Mouse (Mus musculus) cerebellum, adult 2 months (tissue): ENCODE measurements at regions not wholly inside any gene's neighbourhood (a gene's known extent, or its start where the extent isn't known, plus 50 kb on each side); places are given as distances from the start of the nearest gene placed in this dataset.

Source experiments
- DNase-seq, 2 experiments: peaks; one replicate each; pipeline ENCODE4 v3.0.0; 2021
- H3K27ac ChIP-seq: fragments of 200-500 bp; 2 replicates; pipeline ENCODE4 v1.5.1; 2012; ENCODE audit warnings: low read length, control low read depth, inconsistent platforms; ENCODE audit not compliant: insufficient read depth
- H3K27me3 ChIP-seq: fragments of 200-500 bp; 2 replicates; pipeline ENCODE4 v1.6.1; 2012; ENCODE audit warnings: inconsistent platforms, mild to moderate bottlenecking, low read length, moderate library complexity; ENCODE audit not compliant: control insufficient read depth, insufficient read depth
- H3K4me1 ChIP-seq: fragments of 200-500 bp; 2 replicates; pipeline ENCODE4 v1.6.1; 2011; ENCODE audit warnings: low read length; ENCODE audit not compliant: control insufficient read depth, insufficient read depth
- H3K4me3 ChIP-seq: fragments of 200-500 bp; replicated peaks from 2 replicates; pipeline ENCODE3; 2011; ENCODE audit warnings: mild to moderate bottlenecking, low read depth, low read length, control low read depth; ENCODE audit not compliant: insufficient read depth
- CTCF ChIP-seq: fragments of 200-500 bp; IDR thresholded peaks from 2 replicates; pipeline ENCODE4 v1.5.1; 2011; ENCODE audit warnings: low read depth, mild to moderate bottlenecking, control low read depth, low read length, moderate library complexity, borderline replicate concordance; ENCODE audit not compliant: insufficient read depth
- POLR2A ChIP-seq: fragments of 200-500 bp; IDR thresholded peaks from 2 replicates; pipeline ENCODE4 v1.6.1; 2011; ENCODE audit warnings: low read length, control low read depth, borderline replicate concordance; ENCODE audit not compliant: insufficient read depth
- WGBS: fragments of 180-500 bp; shearing (Covaris S2); methylation state at CpG from one replicate; pipeline ENCODE4 v1.1.7; 2018; 5-methylcytosine and 5-hydroxymethylcytosine counted together

GRCm38 (mm10) chr4:81925611-81926010 lies 483.0 kb upstream of the Mpdz start:
- 95% methylated on average over 2 of the region's 2 CpGs for WGBS
- no peak overlapping the region for H3K27ac ChIP-seq
- no peaks in the 10 kb centered on the region for H3K27me3 ChIP-seq
- H3K4me1 ChIP-seq: no peaks in the 10 kb centered on the region
- no peak overlapping the region for H3K4me3 ChIP-seq
- TF ChIP-seq CTCF: no peak
- no peak for TF ChIP-seq POLR2A
- DNase-seq: no peak

GRCm38 (mm10) chr4:81924120-81924519 lies 481.5 kb upstream of the Mpdz start:
- Histone ChIP-seq H3K4me1 (no peaks in the 10 kb centered on the region), H3K27me3 (no peaks in the 10 kb centered on the region), H3K4me3 (no peak overlapping the region), H3K27ac (no peak overlapping the region)
- 95% methylated on average over 1 of the region's 1 CpGs for WGBS
- no peak for DNase-seq
- TF ChIP-seq POLR2A (no peak), CTCF (no peak)

- Histone ChIP-seq H3K4me3 (no peak overlapping the region), H3K27ac (no peak overlapping the region), H3K4me1 (no peaks in the 10 kb centered on the region), H3K27me3 (no peaks in the 10 kb centered on the region)
- DNase-seq: no peak
- TF ChIP-seq CTCF: no peak
- TF ChIP-seq POLR2A: no peak
- 82% methylated on average over 3 of the region's 3 CpGs for WGBS
Observed at GRCm38 (mm10) chr4:81922876-81923275, 480.3 kb upstream of the Mpdz start.

- no peak for DNase-seq
- no peaks in the 10 kb centered on the region for H3K27me3 ChIP-seq
- H3K27ac ChIP-seq: no peak overlapping the region
- TF ChIP-seq POLR2A (no peak), CTCF (no peak)
- H3K4me3 ChIP-seq: no peak overlapping the region
- H3K4me1 ChIP-seq: no peaks in the 10 kb centered on the region
- 97% methylated on average over 2 of the region's 2 CpGs for WGBS
Observed at GRCm38 (mm10) chr4:81914971-81915370, 472.4 kb upstream of the Mpdz start.

GRCm38 (mm10) chr4:81913296-81913695 lies 470.7 kb upstream of the Mpdz start:
- WGBS: 40% methylated on average over 10 of the region's 10 CpGs
- no peak for DNase-seq
- Histone ChIP-seq H3K27me3 (no peaks in the 10 kb centered on the region), H3K27ac (no peak overlapping the region), H3K4me1 (no peaks in the 10 kb centered on the region), H3K4me3 (no peak overlapping the region)
- TF ChIP-seq CTCF: no peak
- no peak for TF ChIP-seq POLR2A

GRCm38 (mm10) chr4:81912653-81913052 lies 470.0 kb upstream of the Mpdz start:
- TF ChIP-seq POLR2A (no peak), CTCF (no peak)
- 71% methylated on average over 1 of the region's 1 CpGs for WGBS
- DNase-seq: no peak

GRCm38 (mm10) chr4:81899961-81900540 lies 457.4 kb upstream of the Mpdz start:
- no peak for TF ChIP-seq POLR2A
- TF ChIP-seq CTCF: no peak

More at GRCm38 (mm10) chr4:81912653-81913052, 470.0 kb upstream of the Mpdz start:
- Histone ChIP-seq H3K4me3 (no peak overlapping the region), H3K4me1 (no peaks in the 10 kb centered on the region), H3K27ac (no peak overlapping the region), H3K27me3 (no peaks in the 10 kb centered on the region)

GRCm38 (mm10) chr4:81898661-81899060 lies 456.0 kb upstream of the Mpdz start:
- H3K27ac ChIP-seq: no peak overlapping the region
- no peak for TF ChIP-seq POLR2A
- no peak for TF ChIP-seq CTCF
- H3K4me1 ChIP-seq: no peaks in the 10 kb centered on the region

More at GRCm38 (mm10) chr4:81899961-81900540, 457.4 kb upstream of the Mpdz start:
- Histone ChIP-seq H3K4me1 (no peaks in the 10 kb centered on the region), H3K4me3 (no peak overlapping the region), H3K27me3 (no peaks in the 10 kb centered on the region), H3K27ac (no peak overlapping the region)
- WGBS: 61% methylated on average over 5 of the region's 5 CpGs
- peak in 1 of 2 experiments; percentile 4 for DNase-seq

More at GRCm38 (mm10) chr4:81898661-81899060, 456.0 kb upstream of the Mpdz start:
- WGBS: 82% methylated on average over 2 of the region's 2 CpGs
- no peaks in the 10 kb centered on the region for H3K27me3 ChIP-seq
- no peak for DNase-seq
- no peak overlapping the region for H3K4me3 ChIP-seq
